Mouse (Mus musculus) ES-E14 (cell line): ENCODE measurements around the gene Olfr419. TPM values are rescaled to one million over a fixed set of nuclear protein-coding genes. Genes with fewer than 3 reads are reported as not detected.

Experiments used
- DNase-seq: peaks from one replicate; pipeline ENCODE4 v3.0.0-alpha.2; 2013; ENCODE audit warnings: low read depth, low spot score
- H3K27ac ChIP-seq: 2 replicates; pipeline ENCODE4 v1.5.1; 2012; ENCODE audit warnings: low read depth, mild to moderate bottlenecking, low read length, moderate library complexity, mixed read lengths; ENCODE audit not compliant: poor library complexity, insufficient read depth, severe bottlenecking
- H3K36me3 ChIP-seq: 2 replicates; pipeline ENCODE4 v1.6.1; 2012; ENCODE audit warnings: mild to moderate bottlenecking, low read length, moderate library complexity, mixed read lengths; ENCODE audit not compliant: control insufficient read depth, poor library complexity, insufficient read depth, severe bottlenecking
- H3K4me1 ChIP-seq, 2 experiments: fragments of 150-350 bp in 1 of 2; sonication (generic) in 1 of 2; 2 replicates each; pipeline ENCODE4 v1.6.1; 2012; ENCODE audit warnings: low read length in 2 of 2, mild to moderate bottlenecking in 1 of 2, mixed read lengths in 1 of 2; ENCODE audit not compliant: control insufficient read depth in 2 of 2, insufficient read depth in 2 of 2, poor library complexity in 1 of 2
- H3K4me3 ChIP-seq, 2 experiments: fragments of 150-350 bp in 1 of 2; sonication (generic) in 1 of 2; 2 replicates each; pipeline ENCODE4 v1.5.1; 2012; ENCODE audit warnings: low read length in 2 of 2, low read depth in 1 of 2, mild to moderate bottlenecking in 1 of 2, mixed read lengths in 1 of 2; ENCODE audit not compliant: insufficient read depth in 1 of 2, poor library complexity in 1 of 2, severe bottlenecking in 1 of 2
- H3K9ac ChIP-seq: 2 replicates; pipeline ENCODE4 v1.6.1; 2012; ENCODE audit warnings: low read depth, mild to moderate bottlenecking, low read length, mixed read lengths; ENCODE audit not compliant: poor library complexity, insufficient read depth, severe bottlenecking
- H3K9me3 ChIP-seq: fragments of 150-350 bp; sonication (generic); 2 replicates; pipeline ENCODE4 v1.6.1; 2012; ENCODE audit warnings: low read depth, mild to moderate bottlenecking, low read length; ENCODE audit not compliant: control insufficient read depth, insufficient read depth
- CHD2 ChIP-seq: IDR thresholded peaks from 2 replicates; pipeline ENCODE4 v1.6.1; 2014; ENCODE audit warnings: mild to moderate bottlenecking, low read depth, low read length, inconsistent platforms
- HCFC1 ChIP-seq: IDR thresholded peaks from 2 replicates; pipeline ENCODE4 v1.6.1; 2012; ENCODE audit warnings: low read length, inconsistent platforms, borderline replicate concordance; ENCODE audit not compliant: insufficient read depth
- MAFK ChIP-seq: IDR thresholded peaks from 2 replicates; pipeline ENCODE4 v1.6.1; 2014; ENCODE audit warnings: mild to moderate bottlenecking, low read depth, low read length, inconsistent platforms; ENCODE audit not compliant: insufficient read depth
- ZC3H11A ChIP-seq: IDR thresholded peaks from 2 replicates; pipeline ENCODE4 v1.6.1; 2012; ENCODE audit warnings: low read depth, mild to moderate bottlenecking, inconsistent platforms, low read length, borderline replicate concordance
- ZNF384 ChIP-seq: IDR thresholded peaks from 2 replicates; pipeline ENCODE4 v1.6.1; 2012; ENCODE audit warnings: low read depth, low read length, inconsistent platforms
- in situ Hi-C, 2 experiments: fragments of 600-800 bp; cut with MboI; formaldehyde crosslinking; loops; one replicate each; pipeline ENCODE4 v1.15.1; 2025; ENCODE audit warnings: low sequenced_read_pairs in 2 of 2, inconsistent platforms in 1 of 2; ENCODE audit not compliant: unreplicated experiment in 2 of 2
- total RNA-seq: library from RNA; depleted of rRNA; stranded (reverse); fragments of 300-350 nt; gene quantifications from 2 replicates; pipeline ENCODE4 v1.2.3, GENCODE M21; 2012; rRNA removed

The Olfr419 gene
- total RNA-seq, 1 experiment: 0.18 TPM

GRCm38 (mm10) chr1:174215270-174216038 lies 36.4 kb downstream of the Olfr419 start:
- Histone ChIP-seq H3K27ac (no peak overlapping the region), H3K9ac (no peak overlapping the region), H3K4me1 (no peaks in the 10 kb centered on the region), H3K36me3 (no peaks in the 10 kb centered on the region), H3K9me3 (no peaks in the 10 kb centered on the region), H3K4me3 (no peak overlapping the region)
- no peak for TF ChIP-seq ZNF384
- no peak for TF ChIP-seq HCFC1
- DNase-seq: no peak
- in situ Hi-C loops: no loop called here

GRCm38 (mm10) chr1:174212286-174212685 lies 39.6 kb downstream of the Olfr419 start:
- in situ Hi-C loops: no loop called here
- Histone ChIP-seq H3K9ac (no peak overlapping the region), H3K4me3 (no peak overlapping the region), H3K9me3 (no peaks in the 10 kb centered on the region), H3K27ac (no peak overlapping the region), H3K36me3 (no peaks in the 10 kb centered on the region), H3K4me1 (no peaks in the 10 kb centered on the region)
- no peak for TF ChIP-seq HCFC1
- no peak for TF ChIP-seq MAFK
- no peak for TF ChIP-seq ZNF384
- TF ChIP-seq CHD2: no peak
- no peak for DNase-seq

- Histone ChIP-seq H3K36me3 (no peaks in the 10 kb centered on the region), H3K4me3 (no peak overlapping the region), H3K9ac (no peak overlapping the region), H3K9me3 (no peaks in the 10 kb centered on the region), H3K27ac (no peak overlapping the region), H3K4me1 (no peaks in the 10 kb centered on the region)
- TF ChIP-seq MAFK: no peak
- TF ChIP-seq CHD2: no peak
- no peak for TF ChIP-seq ZC3H11A
- TF ChIP-seq HCFC1: no peak
- TF ChIP-seq ZNF384: no peak
- no peak for DNase-seq
- in situ Hi-C loops: no loop called here
These were observed 47.2 kb downstream of the Olfr419 start for GRCm38 (mm10) chr1:174204699-174205098.

Other genes with a start within 250 kb of the Olfr419 start
- gene Ifi205, start 220.3 kb downstream of the Olfr419 start, total RNA-seq: not detected in 2 replicates
- gene Olfr433, start 211.4 kb downstream of the Olfr419 start, total RNA-seq: not detected in 2 replicates
- not detected in 2 replicates for gene Olfr432, start 202.9 kb downstream of the Olfr419 start, total RNA-seq
- not detected in 2 replicates for gene Olfr430, start 185.5 kb downstream of the Olfr419 start, total RNA-seq
- gene Olfr429, start 167.7 kb downstream of the Olfr419 start, total RNA-seq: not detected in 2 replicates
- gene Olfr427, start 155.2 kb downstream of the Olfr419 start, total RNA-seq: not detected in 2 replicates
- gene Olfr231, start 130.9 kb downstream of the Olfr419 start, total RNA-seq: not detected in 2 replicates
- gene Olfr424, start 120.5 kb downstream of the Olfr419 start, total RNA-seq: not detected in 2 replicates
- not detected in 2 replicates for gene Olfr420, start 96.4 kb downstream of the Olfr419 start, total RNA-seq
- gene Spta1, start 79.3 kb downstream of the Olfr419 start, total RNA-seq: 3.8 and 5.1 TPM in 2 replicates
- not detected in 2 replicates for gene Mptx1, start 78.5 kb upstream of the Olfr419 start, total RNA-seq
- gene Olfr417, start 113.1 kb upstream of the Olfr419 start, total RNA-seq: not detected in 2 replicates
- not detected in 2 replicates for gene Olfr248, start 139.0 kb upstream of the Olfr419 start, total RNA-seq
- gene Olfr414, start 172.0 kb upstream of the Olfr419 start, total RNA-seq: not detected in 2 replicates
- not detected in 2 replicates for gene Olfr220, start 190.0 kb upstream of the Olfr419 start, total RNA-seq
- 1.2 and 2.0 TPM in 2 replicates for gene Fmn2, start 249.8 kb upstream of the Olfr419 start, total RNA-seq